Mouse (Mus musculus) retina, postnatal 1 day (tissue): ENCODE measurements at regions not wholly inside any gene's neighbourhood (a gene's known extent, or its start where the extent isn't known, plus 50 kb on each side); places are given as distances from the start of the nearest gene placed in this dataset.
A peak's percentile ranks its signal among the peaks of the same experiment; 100 is the strongest.

ENCODE experiments used
- DNase-seq: peaks from one replicate; pipeline ENCODE4 v3.0.0-alpha.2; 2012

- DNase-seq, result no peak
Measured at GRCm38 (mm10) chr14:78225677-78226076, 82.2 kb downstream of the Tnfsf11 start.

DNA sequence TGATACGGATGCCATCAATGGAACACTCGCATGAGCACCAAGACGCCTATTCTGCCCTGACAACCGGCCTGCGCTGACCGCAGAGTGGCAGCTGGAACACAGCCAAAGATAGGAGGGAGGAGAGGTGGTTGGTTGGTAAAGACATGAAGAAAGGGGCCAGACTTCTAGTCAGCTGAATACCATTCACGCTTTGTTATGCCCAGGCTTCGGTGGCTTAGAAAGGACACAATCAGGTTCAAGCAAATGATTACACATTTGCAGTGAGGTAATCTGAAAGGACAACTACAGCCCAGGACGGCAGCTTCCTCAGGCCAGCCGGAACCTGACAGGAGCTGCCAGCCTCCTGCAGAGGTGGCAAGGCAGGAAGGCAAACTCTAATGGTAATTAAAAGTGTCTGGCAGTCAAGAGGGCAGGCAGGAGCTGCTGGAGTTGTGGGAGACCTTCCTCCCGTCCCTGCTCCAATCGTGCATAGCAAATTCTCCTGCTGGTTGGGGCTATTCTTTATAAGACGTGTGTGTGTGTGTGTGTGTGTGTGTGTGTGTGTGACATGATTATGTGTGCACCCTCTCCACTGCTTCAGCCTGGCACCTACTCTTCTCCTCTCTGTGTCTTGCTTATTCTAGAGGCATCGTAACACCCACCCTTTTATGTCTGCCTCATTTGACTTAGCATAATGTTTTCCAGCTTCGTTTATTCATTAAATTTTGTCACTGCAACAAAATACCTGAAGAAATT, 91.4 kb downstream of the Tnfsf11 start:
- DNase-seq, result peak; percentile 74

- DNase-seq, result peak; percentile 6
Measured at GRCm38 (mm10) chr14:78215491-78215890, 92.4 kb downstream of the Tnfsf11 start.

GRCm38 (mm10) chr14:78204566-78204863, 103.3 kb downstream of the Tnfsf11 start:
- DNase-seq, result no peak

GRCm38 (mm10) chr14:78203726-78204565, 103.9 kb downstream of the Tnfsf11 start:
- DNase-seq, result peak; percentile 44

- DNase-seq, result no peak
Measured at GRCm38 (mm10) chr14:78202781-78203180, 105.1 kb downstream of the Tnfsf11 start.

DNA sequence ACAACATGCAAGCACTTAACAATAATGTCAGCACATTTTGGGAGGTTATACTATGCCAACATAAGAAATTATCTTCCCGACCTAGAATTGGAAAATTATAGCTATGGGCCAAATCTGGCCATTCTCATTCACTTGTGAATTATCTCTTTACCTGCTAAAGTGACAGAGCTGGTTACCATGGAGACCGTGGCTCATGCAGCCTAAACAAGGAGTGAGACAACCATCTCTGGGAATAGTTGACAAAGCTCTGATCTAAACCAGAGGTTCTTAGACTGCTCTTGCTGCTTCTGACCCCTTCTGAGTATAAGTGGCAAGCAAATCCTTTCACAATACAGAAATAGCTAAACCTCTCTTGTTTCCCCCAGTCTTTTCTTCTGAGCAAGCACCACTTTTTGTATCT, 108.7 kb upstream of the Fam216b start:
- no peak for DNase-seq

DNA sequence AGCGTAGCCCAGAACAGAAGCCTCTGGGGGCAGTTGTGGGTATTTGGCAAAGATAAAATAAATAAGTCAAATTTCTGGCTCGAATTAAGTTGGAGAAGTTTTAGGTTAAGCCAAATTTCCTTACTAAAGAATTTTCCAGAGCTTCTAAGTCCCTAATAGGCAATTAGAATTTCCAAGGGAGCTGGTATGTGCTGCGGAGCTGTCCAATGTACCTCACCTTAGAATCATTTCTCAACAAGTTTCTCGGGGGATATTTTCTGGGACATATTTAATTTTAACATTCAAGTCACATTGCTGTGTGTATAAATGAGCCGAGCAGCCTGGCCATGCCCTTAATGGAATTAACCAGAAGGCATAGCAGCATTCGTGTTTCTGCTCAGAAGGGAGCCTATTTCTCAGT, 90.8 kb upstream of the Fam216b start:
- no peak for DNase-seq

DNA sequence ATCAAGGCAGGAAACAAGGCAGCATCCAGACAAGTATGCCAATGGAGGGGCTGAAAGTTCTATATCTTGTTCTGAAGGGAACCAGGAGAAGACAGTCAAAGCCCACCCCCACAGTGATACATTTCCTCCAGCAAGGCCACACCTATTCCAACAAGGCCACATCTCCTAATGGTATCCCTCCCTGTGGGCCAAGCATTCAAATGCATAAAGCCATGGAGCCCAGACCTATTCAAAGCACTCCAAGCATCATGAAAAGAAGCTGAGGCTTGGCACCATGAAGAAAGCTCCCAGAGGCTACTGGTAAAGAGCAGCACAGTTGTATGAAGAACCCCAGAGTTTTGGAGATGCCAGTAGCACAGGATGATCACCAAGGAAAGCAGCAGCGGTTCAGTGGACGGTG, 84.6 kb upstream of the Fam216b start:
- DNase-seq, result no peak

- no peak for DNase-seq
Measured at GRCm38 (mm10) chr14:78172956-78173355, 84.1 kb upstream of the Fam216b start.

GRCm38 (mm10) chr14:78160819-78161218, 72.0 kb upstream of the Fam216b start:
- DNase-seq, result no peak

- DNase-seq, result no peak
Measured at GRCm38 (mm10) chr14:78159567-78159966, 70.8 kb upstream of the Fam216b start.

GRCm38 (mm10) chr14:78157660-78158059, 68.9 kb upstream of the Fam216b start:
- no peak for DNase-seq

DNA sequence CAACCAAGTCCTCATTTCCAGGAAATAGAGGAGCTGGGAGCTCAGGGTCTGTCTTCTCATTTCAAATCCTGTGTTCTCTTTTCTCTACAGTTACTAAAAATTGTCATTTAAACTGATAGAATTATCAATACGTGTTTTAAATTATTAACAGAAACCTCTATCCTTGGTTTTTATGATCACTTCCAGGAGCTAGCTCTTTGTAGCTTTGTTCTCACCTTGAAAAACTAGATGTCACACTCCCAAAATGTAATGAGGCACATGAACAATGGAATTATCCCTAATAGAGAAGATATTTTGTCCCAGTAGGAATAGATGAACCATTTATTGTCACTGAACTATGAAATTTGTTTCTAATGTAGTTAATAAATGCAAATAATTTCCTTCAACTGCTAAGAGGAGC, 60.0 kb upstream of the Fam216b start:
- DNase-seq, result no peak

DNA sequence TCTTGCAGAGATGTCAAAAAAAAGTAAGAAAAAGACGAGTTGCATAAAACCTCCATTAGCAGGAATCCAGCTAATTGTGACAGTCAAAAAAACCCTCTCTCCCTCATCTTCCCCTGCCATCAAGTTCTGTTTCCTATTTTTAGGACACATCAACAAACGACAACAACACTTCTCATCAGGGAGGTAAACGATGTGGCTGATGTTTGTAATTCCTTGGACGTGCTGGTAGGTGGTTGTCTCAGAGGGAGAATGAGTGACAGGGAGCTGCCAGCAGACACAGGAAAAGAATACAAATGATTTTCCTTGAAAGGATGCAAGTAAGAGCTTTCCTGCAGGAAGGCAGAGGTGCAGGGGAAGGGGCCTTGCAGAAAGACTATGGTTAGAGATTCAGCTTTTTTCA, 54.9 kb upstream of the Fam216b start:
- no peak for DNase-seq
